Mouse (Mus musculus) left cerebral cortex, adult 9 months (tissue): ENCODE measurements around the gene Sart3.
A peak's percentile ranks its signal among the peaks of the same experiment; 100 is the strongest.
"Not testable (repeated sequence)": the region's sequence is repeated elsewhere in the genome, so short reads cannot be mapped to it uniquely, and the experiment has no call there.

Experiments
- DNase-seq, 2 experiments: peaks; one replicate each; pipeline ENCODE4 v3.0.0; 2022; ENCODE audit warnings: low spot score in 2 of 2

Sart3 gene

DNA sequence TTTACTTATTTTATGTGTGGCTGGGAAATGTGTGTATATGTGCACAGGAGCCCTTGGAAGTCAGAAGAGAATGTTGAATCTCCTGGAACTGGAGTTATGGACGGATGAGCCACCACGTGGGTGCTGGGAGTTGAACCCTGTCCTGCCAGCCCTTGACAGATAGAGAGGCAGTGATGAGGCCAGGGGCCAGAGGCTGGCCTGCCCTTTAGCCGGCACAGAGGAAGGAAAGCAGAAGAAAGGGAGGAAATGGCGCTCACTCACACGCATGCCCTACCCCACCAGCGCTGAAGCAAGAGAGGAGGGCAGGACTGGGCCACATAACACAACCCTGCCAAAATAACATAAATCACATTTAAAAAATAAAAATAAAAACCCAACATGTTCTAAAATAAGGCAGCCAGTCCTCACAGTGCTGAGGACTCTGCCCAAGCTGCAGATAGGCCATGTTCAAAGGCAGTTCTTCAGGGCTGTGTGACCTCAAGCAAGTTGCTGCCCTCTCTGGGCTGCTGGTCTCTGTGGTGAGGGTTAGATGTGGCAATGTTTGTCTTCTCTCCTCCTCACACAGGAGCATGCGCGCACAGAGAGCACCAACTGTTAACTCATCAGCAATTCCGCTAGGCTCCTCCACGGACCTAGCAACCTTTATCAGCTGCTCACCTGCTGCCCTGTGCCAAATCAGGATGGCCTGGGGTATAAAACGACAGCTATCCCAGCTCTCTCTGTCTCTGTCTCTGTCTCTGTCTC, 18.3 kb upstream of the Sart3 start:
- DNase-seq = no peak

DNA sequence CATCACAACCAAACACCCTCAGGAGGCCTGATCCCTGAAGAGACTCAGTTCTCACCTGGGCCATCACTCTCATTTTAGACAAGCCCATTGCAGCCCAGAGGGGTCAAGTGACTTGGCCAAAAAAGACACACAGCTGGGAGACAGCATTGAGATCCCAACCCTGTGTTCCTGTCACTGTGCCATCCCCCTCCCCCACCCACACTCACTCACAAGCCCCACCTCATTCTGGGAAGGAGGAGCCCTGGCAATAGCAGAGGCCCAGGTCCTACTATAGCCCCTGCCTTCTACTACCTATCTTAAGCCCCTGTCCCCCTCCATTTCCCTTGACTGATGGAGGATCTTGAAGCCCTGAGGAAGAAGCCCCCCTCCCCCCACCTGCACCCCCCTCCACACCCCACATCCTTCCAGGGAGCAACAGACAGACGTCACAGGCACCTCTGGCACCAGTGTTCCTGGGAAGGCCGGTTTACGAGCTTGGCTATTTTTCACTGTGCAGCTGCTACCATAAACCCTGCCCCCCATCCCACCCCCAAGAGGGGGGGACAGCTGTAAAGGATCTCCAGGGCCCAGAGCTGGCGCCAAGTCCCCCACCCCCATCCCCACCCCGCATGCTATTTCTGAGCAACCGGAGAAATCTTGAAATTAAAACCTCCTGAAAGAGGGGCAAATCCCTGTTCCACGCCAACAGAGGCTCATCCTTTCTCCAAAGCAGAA, 16.9 kb upstream of the Sart3 start:
- no peak for DNase-seq

DNA sequence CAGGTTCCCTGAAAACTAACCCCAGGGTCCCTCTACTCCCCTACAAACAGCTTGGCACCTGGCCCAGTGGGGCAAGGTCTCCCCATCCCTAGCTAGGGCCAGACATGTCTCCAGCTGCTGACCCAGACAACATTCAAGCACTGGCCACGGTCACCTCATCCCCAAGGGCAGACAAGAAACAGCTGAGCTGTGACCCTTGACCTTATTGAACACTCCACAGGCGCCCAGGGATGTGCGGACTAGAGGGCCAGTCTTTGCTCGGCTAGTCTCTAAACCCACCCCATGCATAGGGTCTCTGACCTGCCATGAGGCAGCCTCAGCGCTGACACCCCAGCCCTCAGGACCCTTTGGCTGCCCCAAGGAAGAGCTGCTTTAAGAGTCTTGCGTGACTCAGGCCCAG, 16.3 kb upstream of the Sart3 start:
- DNase-seq = no peak

DNA sequence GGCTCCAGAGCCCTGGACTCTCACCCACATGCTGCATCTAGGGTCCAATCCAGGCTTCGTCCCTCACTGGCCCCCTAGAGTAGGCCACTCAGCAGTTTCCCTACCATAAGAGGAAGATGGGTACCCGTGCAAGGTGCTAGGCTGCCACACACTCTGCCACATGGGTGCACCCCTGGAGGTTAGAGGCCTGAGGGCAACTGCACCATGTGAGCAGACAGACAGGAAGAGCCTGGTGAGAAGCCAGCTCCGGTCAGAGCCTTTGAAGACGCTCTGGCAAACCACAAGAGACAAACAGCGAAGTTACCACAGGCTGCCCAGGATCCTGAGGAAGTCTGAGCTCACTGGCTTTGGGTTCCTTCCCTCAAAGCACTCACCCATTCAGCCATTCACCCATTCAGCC, 14.7 kb upstream of the Sart3 start:
- no peak for DNase-seq

DNA sequence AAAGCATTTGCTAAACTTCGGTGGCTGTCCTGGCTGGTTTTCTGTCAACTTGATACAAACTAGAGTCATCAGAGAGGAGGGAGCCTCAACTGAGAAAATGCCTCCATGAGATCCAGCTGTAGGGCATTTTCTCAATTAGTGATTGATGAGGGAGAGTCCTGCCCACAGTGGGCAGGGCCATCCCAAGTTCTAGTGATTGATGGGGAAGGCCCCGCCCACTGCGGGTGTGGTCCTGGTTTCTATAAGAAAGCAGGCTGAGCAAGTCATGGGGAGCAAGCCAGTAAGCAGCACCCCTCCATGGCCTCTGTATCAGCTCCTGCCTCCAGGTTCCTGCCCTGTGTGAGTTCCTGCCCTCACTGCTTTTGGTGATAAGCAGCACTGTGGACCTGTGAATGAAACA, 11.8 kb upstream of the Sart3 start:
- DNase-seq = not testable (repeated sequence)

DNA sequence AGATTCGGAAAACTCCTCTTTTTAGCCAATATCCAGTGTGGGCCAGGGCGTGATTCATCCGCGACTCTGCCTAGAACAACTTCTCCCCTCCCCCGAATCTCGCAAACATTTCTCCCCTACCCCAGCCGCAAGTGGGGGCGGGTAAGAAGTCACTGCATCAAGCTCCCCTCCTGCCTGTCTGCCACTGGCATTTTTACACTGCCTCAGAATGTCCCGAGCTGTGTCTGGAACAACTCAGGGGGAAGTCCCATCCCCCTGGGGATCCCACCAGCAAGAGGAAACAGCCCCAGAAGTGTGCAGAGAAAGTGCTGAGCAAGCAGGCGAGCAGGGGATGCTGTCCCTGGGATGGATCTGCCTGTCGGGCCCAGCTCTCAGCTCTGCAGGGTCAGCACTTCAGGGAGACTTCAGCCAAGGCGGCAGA, 11.3 kb upstream of the Sart3 start:
- peak in 1 of 2 experiments; percentile 56 for DNase-seq

DNA sequence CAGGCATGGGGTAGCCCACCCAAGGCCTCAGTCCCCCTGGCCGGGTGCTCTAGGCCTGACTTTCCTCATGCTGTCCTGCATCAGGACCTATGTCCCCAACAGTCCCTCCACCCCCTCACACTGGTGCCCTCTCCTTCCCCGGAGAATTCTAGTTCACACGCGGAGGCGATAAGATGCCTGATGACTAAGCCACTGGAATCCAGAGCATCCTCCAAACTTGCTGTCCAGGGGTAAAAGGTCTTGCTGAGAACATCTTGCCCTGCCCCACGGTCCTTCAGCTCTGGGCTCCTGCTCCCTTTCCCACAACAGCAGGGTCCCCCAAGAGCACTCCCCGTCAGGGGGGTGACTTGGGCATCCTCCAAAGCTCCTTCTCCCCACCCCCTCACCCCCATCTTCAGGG, 10.3 kb upstream of the Sart3 start:
- DNase-seq = no peak

DNA sequence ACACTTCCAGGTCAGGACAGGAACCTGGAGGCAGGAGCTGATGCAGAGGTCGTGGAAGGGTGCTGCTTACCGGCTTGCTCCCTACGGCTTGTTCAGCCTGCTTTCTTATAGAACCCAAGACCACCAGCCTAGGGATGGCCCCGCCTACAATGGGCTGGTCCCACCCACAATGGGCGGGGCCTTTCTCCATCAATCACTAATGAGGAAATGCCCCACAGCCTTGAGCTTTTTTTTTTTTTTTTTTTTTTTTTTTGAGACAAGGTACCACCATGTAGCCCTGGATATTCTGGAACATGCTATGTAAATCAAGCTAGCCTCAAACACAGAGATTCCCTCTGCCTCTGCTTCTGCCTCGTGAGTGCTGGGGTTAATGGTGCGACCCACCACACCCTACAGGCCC, 9.6 kb upstream of the Sart3 start:
- DNase-seq = no peak

DNA sequence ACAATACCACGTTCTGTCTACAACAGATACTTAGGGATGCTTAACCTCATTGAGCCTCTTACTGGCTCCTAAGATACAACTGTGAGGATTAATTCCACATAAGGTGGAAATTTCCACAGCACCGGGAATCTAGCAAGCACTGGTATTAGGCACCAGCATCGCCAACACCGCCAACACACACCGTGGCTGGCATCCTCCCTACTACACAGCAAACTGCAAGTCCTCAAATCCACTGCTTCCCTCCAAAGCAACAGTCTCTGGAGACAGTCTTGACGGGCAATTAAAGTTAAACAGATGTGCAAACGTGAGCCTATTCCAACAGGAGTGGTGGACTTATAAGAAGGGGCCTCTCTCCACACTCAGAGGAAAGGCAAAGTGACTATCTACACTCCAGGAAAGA, 8.9 kb upstream of the Sart3 start:
- DNase-seq = no peak

DNA sequence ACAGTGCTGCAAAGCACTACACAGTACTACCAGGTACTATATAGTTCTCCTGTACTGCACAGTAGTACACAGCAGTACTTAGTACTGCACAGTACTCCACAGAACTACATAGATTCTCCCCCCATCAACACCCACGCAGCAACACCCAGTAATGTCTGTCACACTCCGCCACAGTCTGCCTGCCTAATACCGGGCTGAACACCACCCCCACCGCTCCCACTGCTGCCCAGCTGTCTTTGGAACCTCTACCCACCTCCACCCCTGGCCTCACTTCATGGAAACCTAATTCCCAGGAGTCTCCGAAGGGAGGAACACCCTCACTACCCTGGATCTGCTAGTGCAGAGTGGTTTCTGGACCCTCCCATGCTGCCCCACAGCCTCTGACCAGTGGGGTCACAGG, 8.5 kb upstream of the Sart3 start:
- no peak for DNase-seq

DNA sequence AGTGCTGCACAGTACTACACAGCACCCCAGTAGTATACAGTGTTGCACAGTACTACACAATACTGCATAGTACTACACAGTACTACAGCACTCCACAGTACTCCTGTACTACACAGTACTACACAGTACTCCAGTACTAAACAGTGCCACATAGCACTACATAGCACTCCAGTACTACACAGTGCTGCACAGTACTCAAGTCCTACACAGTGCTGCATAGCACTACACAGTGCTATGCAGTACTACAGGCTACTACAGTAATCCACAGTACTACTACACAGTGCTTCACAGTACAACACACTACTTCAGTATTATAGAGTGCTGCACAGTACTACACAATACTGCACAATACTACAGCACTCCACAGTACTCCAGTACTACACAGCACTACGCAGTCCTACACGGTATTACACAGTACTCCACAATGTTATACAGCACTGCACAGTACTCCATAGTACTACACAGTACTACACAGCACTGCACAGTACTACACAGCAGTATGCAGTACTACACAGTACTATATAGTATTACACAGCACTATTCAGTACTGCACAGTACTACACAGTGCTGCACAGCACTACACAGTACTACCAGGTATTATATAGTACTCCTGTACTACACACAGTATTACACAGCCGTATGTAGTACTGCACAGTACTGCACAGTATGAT, 7.9 kb upstream of the Sart3 start:
- no peak for DNase-seq

DNA sequence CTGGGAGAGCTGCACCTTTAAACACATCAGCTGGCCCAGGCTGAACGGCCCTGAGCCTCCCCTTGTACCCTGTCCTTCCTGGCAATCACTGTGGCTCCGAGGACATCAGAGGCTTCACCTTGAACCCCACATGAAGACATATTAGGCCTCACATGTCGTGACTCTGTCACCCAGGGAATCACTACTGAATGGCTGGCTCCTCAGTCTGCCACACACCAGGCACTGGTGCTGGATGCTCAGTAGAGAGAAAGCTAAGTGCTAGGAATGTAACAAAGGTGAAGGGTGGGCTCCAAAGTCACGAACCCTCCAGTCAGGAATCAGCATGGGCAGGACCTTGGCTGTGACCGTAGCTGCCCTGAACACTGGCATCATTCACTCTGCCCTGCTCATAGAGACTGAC, 7.3 kb upstream of the Sart3 start:
- no peak for DNase-seq

DNA sequence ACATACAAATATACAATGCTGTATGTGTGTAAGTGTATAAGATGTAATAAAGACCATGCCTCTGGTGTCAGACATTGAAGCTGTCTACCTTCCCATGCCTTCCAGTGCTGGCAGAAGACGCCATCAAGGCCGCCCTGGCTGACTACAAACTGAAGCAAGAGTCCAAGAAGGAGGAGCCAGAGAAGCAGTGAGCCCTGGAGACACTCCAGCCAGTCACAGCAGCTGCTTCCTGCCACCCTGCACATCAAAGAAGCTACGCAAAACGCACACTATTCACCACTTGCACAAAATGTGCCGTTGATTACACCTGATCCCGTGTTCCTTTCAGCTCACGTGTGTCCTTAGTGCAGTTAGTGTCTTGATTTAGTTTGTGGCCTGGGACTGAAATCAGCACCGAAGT, 5.4 kb upstream of the Sart3 start:
- DNase-seq = not testable (repeated sequence)

DNA sequence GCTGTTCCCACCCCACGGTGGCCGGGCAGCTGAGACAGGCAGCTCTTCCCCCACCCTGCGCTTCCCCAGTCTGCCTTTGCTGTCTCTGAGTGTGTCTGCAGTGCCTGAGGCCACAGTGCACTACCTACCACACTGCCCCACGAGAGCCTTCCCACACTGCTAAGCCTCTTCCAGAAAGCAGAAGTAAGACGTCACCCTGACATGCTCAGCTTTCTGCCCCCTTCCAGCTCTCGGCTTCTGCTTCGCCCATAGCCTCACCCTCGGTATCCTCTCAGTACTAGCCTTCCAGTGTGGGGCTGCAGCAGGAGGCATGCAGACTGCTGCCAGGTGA, 4.6 kb upstream of the Sart3 start:
- DNase-seq = no peak

DNA sequence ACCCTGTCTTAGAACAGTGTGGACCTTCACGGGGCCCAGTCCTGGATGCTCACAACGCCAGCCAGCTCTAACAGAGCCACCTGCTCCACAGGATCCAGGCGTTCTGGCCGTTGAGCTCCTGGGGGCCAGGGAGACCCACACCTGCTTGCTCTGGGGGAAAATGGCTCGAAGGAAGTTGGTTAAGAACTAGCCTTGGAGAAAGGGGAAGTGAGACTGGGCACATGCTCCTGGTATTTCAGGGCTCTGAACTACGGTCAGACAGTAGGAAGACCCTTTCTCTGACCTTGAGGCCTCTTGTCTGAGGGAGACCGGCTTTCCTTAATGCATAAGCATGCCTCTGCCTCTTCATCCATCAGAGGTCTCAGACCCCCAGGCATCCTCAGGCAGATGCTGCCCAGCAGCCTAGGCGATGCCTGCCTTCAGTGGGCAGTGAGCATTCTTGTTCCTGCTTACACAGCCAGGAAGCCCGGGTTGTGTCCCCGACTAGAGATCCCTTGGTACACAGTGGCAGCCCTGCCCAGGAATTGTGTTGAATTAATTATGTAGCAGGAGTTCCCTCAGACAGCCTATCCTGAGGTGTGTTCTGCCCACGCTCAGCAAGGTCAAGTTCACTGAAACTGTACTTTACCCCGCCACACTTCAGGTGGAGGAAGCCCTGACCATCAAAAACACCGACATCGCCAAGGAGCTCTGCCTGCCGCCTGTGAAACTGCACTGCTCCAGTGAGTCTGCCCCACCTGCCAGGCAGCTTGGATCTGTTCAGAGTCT, 4.0 kb upstream of the Sart3 start:
- no peak for DNase-seq

DNA sequence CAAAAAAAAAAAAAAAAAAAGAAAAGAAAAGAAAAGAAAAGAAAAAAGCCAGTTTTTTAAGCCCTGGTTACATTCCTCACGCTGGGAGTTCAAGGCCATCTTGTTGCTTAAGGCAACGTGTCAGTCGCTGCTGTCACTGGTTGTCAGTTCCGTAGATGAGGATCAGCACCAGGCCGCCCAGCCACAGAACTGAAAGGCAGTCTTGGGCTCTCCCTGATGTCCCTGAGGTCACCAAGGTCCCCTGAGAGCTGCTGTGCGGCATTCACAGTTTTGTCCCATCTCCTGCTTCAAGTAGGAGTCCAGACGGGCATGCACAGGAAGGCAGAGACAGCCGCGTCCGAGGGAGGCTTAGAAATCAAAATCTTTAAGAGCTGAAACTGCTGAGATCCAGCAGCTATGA, 3.3 kb upstream of the Sart3 start:
- no peak for DNase-seq

DNA sequence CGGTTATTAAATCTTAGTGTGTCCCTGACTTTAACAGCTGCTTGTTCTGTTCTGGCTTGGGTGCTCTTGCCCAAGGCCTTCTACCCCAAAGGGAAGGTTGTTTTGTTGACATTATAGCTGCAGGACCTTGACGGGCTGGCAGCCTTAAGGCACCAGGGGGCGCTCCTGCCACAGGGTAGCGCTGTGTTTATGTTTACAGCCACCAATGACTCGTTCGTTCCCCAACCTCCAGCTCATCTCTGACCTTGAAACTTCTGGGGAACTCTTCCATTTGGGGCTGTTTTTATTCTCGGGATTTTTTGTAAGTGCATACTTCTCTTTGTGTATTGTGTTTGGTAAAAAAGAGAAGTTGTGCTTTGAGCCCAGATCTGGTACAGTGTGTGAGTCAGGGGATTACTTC, 1.4 kb upstream of the Sart3 start:
- DNase-seq = peak in 1 of 2 experiments; percentile 91

DNA sequence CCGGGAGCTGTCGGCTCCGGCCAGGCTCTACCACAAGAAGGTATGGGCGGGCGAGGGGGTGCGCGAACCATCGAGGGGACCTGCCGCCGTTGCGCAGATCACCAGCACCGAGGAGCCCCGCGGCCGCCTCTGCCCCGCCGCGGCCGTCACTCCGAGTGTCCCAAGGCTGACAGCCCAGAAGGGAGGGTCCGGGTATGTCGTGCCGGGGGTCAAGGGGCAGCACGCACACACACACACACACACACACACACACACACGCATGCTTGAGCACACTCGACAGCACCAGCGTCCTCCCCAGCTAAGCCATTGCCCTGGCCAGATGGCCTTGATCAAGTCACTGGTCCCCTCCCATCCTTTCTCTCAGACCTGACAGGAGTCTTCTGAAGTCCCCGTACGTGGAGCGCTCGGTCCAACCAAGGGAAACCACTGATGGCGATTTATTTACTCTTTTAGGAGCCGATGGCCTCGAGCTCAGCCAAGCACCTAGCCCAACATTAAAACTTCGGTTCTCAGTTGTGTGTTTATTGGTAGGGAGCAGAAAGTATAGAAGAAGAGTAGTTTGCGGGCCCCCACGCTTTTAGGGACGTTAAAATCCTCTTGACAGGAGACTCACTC, 702 bp upstream of the Sart3 start:
- no peak for DNase-seq

DNA sequence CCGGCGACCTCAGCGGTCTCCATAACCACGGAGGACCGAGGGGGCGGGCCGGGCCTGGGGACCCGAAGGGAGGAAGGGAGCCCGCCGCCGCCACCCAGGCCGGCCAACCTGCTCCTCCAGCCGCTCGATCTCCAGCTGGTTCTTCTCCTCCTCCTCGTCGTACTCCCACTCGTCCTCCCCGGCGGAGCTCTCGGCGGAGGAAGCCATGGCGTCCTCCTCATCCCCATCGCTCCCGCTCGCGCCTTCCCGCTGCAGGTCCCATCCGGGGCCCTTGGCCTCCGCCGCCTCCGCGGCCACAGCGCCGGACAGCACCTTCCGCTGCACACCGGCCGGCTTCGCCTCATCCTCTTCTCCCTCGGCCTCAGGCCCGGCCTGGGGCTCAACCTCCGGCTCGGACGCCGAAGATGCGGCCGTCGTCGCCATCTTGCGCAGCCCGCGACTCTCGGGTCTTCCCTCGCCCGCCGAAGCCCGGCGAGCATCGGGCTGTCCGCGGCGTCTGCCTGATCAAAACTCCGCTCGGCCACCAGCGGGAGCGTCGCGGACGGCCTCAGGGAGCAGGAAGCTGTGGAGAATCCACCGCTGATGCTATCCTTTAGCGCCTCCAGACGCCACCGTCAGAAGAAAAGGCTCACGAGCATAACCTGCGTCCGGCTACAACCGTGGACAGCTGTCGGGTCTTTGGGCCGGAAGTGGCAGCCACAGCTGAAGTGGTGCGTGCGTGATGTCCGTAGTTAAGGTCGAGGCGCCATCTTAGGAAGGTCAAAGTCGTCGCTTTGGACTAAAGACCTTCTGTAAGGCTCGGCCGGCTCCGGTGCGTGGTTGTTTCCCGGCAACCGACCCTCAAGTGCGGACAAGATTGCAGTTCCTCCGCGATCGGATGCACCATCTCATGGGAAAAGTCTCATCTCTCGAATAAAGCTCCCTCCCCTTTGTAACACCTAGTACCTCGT, 822 bp downstream of the Sart3 start:
- DNase-seq = peak; percentile 79 to 90

DNA sequence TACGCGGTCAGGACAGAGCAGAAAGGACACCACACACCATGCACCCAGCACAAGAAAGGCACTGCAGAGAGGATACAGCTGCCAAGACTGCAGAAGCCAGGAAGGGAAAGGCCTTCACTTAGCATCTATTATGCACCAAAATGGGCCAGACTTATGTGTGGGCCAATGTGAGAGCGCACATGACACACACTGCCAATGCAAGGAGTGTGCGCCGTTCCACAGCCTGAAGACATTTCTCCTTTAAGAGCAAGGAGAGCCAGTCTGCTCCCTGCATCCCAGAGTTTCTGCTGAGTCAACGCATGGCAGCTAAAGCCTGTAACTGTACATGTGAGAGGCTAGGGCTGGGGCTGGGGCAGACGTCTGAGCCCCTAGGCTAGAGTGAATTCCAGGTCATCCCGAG, 3.5 kb downstream of the Sart3 start:
- no peak for DNase-seq
